Mouse (Mus musculus): ENCODE data around the gene Fam213b. TPM values are rescaled to one million over a fixed set of nuclear protein-coding genes. Genes with fewer than 3 reads are reported as not detected.

The Fam213b gene
- total and polyA plus RNA-seq, 2 experiments, result 14.8 to 35.3 TPM

GRCm38 (mm10) chr4:154942632-154943322, 43.8 kb upstream of the Fam213b start:
- H3K4me3 ChIP-seq (ENCODE audit: insufficient read depth, low read depth, low read length), result no peak overlapping the region
- no peaks in the 10 kb centered on the region for H3K36me3 ChIP-seq (ENCODE audit: control insufficient read depth, insufficient read depth, low read length)
- no peak overlapping the region for H3K27ac ChIP-seq (replicated peaks; ENCODE audit: insufficient read depth, low read depth, low read length)
- H3K4me1 ChIP-seq (ENCODE audit: control insufficient read depth, insufficient read depth, low read length), result no peaks in the 10 kb centered on the region
- H3K79me2 ChIP-seq (ENCODE audit: control insufficient read depth, insufficient read depth, low read length), result no peaks in the 10 kb centered on the region
- no peak overlapping the region for H3K9ac ChIP-seq (ENCODE audit: low read depth, low read length)
- TF ChIP-seq CTCF (IDR thresholded peaks at IDR 0.05; ENCODE audit: low read depth, low read length), result no peak
- no peak for TF ChIP-seq POLR2A (IDR thresholded peaks at IDR 0.05; ENCODE audit: extremely low read depth, insufficient read depth, low read length)
- DNase-seq (ENCODE audit: extremely low read depth, low read depth, low spot score), result no peak
- WGBS, result 80% methylated on average over 10 of the region's 10 CpGs
- H3K27me3 ChIP-seq (ENCODE audit: control insufficient read depth, insufficient read depth, low read length), result no peaks in the 10 kb centered on the region

DNA sequence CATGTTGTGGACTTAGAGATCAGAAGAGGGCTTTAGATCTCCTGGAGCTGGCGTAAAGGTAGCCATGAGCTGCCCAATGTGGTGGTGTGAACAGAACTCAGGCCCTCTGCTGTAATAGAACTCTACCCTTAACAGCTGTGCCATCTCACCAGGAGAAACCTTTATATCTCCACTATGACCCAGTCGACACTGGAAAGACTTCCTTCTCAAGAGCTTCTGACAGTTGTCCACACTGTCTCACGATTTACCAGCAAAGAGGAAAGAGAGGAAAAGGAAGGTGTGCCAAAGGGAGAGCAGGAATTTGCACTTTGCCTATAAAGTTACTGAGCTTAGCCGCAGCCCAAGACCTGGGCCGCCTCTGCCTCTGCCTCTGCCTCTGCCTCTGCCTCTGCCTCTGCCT, 42.9 kb upstream of the Fam213b start:
- Histone ChIP-seq H3K36me3 (ENCODE audit: control insufficient read depth, insufficient read depth, low read length) (no peaks in the 10 kb centered on the region), H3K27ac (replicated peaks; ENCODE audit: insufficient read depth, low read depth, low read length) (no peak overlapping the region), H3K27me3 (ENCODE audit: control insufficient read depth, insufficient read depth, low read length) (no peaks in the 10 kb centered on the region), H3K4me1 (ENCODE audit: control insufficient read depth, insufficient read depth, low read length) (no peaks in the 10 kb centered on the region), H3K9ac (ENCODE audit: low read depth, low read length) (no peak overlapping the region), H3K4me3 (ENCODE audit: insufficient read depth, low read depth, low read length) (no peak overlapping the region), H3K79me2 (ENCODE audit: control insufficient read depth, insufficient read depth, low read length) (no peaks in the 10 kb centered on the region)
- TF ChIP-seq POLR2A (IDR thresholded peaks at IDR 0.05; ENCODE audit: extremely low read depth, insufficient read depth, low read length), result no peak
- no peak for TF ChIP-seq CTCF (IDR thresholded peaks at IDR 0.05; ENCODE audit: low read depth, low read length)
- no peak for DNase-seq (ENCODE audit: extremely low read depth, low read depth, low spot score)
- WGBS, result 88% methylated on average over 5 of the region's 5 CpGs

- Histone ChIP-seq H3K79me2 (ENCODE audit: control insufficient read depth, insufficient read depth, low read length) (no peaks in the 10 kb centered on the region), H3K4me3 (ENCODE audit: insufficient read depth, low read depth, low read length) (no peak overlapping the region), H3K4me1 (ENCODE audit: control insufficient read depth, insufficient read depth, low read length) (no peaks in the 10 kb centered on the region), H3K9ac (ENCODE audit: low read depth, low read length) (no peak overlapping the region), H3K36me3 (ENCODE audit: control insufficient read depth, insufficient read depth, low read length) (no peaks in the 10 kb centered on the region), H3K27ac (replicated peaks; ENCODE audit: insufficient read depth, low read depth, low read length) (no peak overlapping the region), H3K27me3 (ENCODE audit: control insufficient read depth, insufficient read depth, low read length) (no peaks in the 10 kb centered on the region)
- DNase-seq (ENCODE audit: extremely low read depth, low read depth, low spot score), result no peak
- WGBS, result 87% methylated on average over 2 of the region's 2 CpGs
- TF ChIP-seq POLR2A (IDR thresholded peaks at IDR 0.05; ENCODE audit: extremely low read depth, insufficient read depth, low read length) (no peak), CTCF (IDR thresholded peaks at IDR 0.05; ENCODE audit: low read depth, low read length) (no peak)
Measured at GRCm38 (mm10) chr4:154940156-154940555, 41.2 kb upstream of the Fam213b start.

DNA sequence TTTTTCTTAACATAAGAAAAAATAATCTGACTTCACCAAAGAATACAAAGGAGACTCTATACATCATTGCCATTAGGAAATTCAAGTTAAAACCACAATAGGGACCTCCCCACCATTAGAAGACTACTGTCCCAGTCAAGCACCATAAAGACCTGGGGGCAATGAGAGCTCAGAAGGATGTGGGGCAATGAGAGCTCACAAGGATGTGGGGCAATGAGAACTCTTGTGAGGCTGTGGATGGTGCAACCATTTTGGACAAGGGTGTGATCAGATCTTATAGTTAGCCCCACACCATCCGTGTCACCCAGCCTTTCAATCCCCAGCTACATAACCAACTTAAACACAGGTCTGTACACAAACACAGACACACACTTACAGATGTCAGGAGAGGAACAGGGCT, 38.8 kb upstream of the Fam213b start:
- TF ChIP-seq POLR2A (IDR thresholded peaks at IDR 0.05; ENCODE audit: extremely low read depth, insufficient read depth, low read length), result no peak
- no peak for TF ChIP-seq CTCF (IDR thresholded peaks at IDR 0.05; ENCODE audit: low read depth, low read length)
- 79% methylated on average over 1 of the region's 1 CpGs for WGBS
- no peak for DNase-seq (ENCODE audit: extremely low read depth, low read depth, low spot score)
- Histone ChIP-seq H3K27me3 (ENCODE audit: control insufficient read depth, insufficient read depth, low read length) (no peaks in the 10 kb centered on the region), H3K27ac (replicated peaks; ENCODE audit: insufficient read depth, low read depth, low read length) (no peak overlapping the region), H3K79me2 (ENCODE audit: control insufficient read depth, insufficient read depth, low read length) (no peaks in the 10 kb centered on the region), H3K9ac (ENCODE audit: low read depth, low read length) (no peak overlapping the region), H3K4me3 (ENCODE audit: insufficient read depth, low read depth, low read length) (no peak overlapping the region), H3K36me3 (ENCODE audit: control insufficient read depth, insufficient read depth, low read length) (no peaks in the 10 kb centered on the region), H3K4me1 (ENCODE audit: control insufficient read depth, insufficient read depth, low read length) (peaks cover 6% of the 10 kb centered on the region)

DNA sequence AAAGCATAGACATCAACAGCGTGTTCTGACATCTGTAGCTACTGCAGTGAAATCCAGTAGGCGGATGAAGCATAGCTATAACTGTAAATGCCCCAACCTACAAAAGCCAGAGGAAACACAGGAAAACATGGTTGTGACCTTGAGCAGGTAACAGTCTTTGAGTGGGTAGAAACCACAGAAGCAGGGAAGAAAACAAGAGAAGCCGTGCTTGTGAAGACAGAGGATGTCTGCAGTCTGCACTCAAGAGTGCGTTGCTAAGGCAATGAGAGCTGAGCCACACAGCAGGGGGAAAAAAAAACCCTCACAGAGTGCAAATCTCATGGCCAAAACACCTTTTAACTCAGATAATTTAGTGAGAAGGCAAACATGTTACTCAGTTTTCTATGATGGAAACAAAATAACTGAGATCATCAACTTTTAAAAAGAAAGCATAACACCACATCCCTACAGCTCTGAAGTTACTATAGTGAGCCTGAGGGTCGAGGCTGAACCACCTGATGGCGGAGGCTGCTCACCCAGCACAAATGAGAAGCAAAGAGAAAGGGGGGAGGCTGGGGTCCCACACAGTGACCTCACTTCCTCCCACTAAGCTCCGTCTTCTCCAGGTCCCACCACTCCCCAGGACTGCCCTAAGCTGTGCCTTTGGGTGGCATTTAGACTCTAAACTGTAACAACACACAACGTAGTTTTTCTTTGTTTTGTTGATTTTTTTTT, 37.8 kb upstream of the Fam213b start:
- Histone ChIP-seq H3K27ac (replicated peaks; ENCODE audit: insufficient read depth, low read depth, low read length) (no peak overlapping the region), H3K36me3 (ENCODE audit: control insufficient read depth, insufficient read depth, low read length) (no peaks in the 10 kb centered on the region), H3K4me1 (ENCODE audit: control insufficient read depth, insufficient read depth, low read length) (peaks cover 6% of the 10 kb centered on the region), H3K79me2 (ENCODE audit: control insufficient read depth, insufficient read depth, low read length) (no peaks in the 10 kb centered on the region), H3K4me3 (ENCODE audit: insufficient read depth, low read depth, low read length) (no peak overlapping the region), H3K27me3 (ENCODE audit: control insufficient read depth, insufficient read depth, low read length) (no peaks in the 10 kb centered on the region), H3K9ac (ENCODE audit: low read depth, low read length) (no peak overlapping the region)
- no peak for TF ChIP-seq CTCF (IDR thresholded peaks at IDR 0.05; ENCODE audit: low read depth, low read length)
- no peak for TF ChIP-seq POLR2A (IDR thresholded peaks at IDR 0.05; ENCODE audit: extremely low read depth, insufficient read depth, low read length)
- DNase-seq (ENCODE audit: extremely low read depth, low read depth, low spot score), result no peak
- 75% methylated on average over 8 of the region's 8 CpGs for WGBS

DNA sequence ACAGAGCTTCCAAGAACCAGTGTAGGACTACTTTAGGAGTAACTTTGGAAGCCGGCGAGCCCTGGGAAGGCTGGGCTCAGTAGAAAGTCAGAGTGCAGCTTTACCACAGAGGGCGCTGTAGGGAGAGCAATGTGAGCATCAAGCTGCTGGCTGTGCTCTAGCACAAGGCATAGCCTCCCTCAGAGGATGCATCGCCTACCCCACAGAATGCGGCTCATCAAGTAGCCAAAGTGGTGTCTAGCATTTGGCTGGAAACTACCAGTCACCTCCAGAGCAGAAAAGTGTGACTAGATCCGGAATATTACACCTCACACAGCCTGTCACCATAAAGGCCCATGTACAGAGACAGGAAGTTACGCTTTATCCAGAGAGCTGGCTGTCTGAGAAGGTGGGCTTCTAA, 36.9 kb upstream of the Fam213b start:
- no peak for DNase-seq (ENCODE audit: extremely low read depth, low read depth, low spot score)
- no peaks in the 10 kb centered on the region for H3K79me2 ChIP-seq (ENCODE audit: control insufficient read depth, insufficient read depth, low read length)
- peaks cover 6% of the 10 kb centered on the region for H3K4me1 ChIP-seq (ENCODE audit: control insufficient read depth, insufficient read depth, low read length)
- 0 out of 2 replicates have a peak, but pooled peaks have one; percentile 15 for TF ChIP-seq CTCF (IDR thresholded peaks at IDR 0.05; ENCODE audit: low read depth, low read length)
- TF ChIP-seq POLR2A (IDR thresholded peaks at IDR 0.05; ENCODE audit: extremely low read depth, insufficient read depth, low read length), result no peak
- no peak overlapping the region for H3K9ac ChIP-seq (ENCODE audit: low read depth, low read length)
- WGBS, result 93% methylated on average over 7 of the region's 7 CpGs
- H3K4me3 ChIP-seq (ENCODE audit: insufficient read depth, low read depth, low read length), result no peak overlapping the region
- H3K36me3 ChIP-seq (ENCODE audit: control insufficient read depth, insufficient read depth, low read length), result no peaks in the 10 kb centered on the region
- H3K27me3 ChIP-seq (ENCODE audit: control insufficient read depth, insufficient read depth, low read length), result no peaks in the 10 kb centered on the region
- H3K27ac ChIP-seq (replicated peaks; ENCODE audit: insufficient read depth, low read depth, low read length), result no peak overlapping the region

All from liver, adult 2 months (tissue).